Mouse (Mus musculus) myocyte (in vitro differentiated cells): ENCODE data around the gene Nup93. TPM values are rescaled to one million over a fixed set of nuclear protein-coding genes. Genes with fewer than 3 reads are reported as not detected.
A peak's percentile ranks its signal among the peaks of the same experiment; 100 is the strongest.

Experiments used
- H3K27me3 ChIP-seq: one replicate; pipeline ENCODE4 v1.6.1; 2011; ENCODE audit not compliant: control insufficient read depth, insufficient read depth, insufficient read length
- H3K36me3 ChIP-seq: one replicate; pipeline ENCODE4 v1.6.1; 2011; ENCODE audit not compliant: control insufficient read depth, insufficient read depth
- H3K4me2 ChIP-seq: one replicate; pipeline ENCODE4 v1.6.1; 2011; ENCODE audit warnings: low read depth, control low read depth
- H3K4me3 ChIP-seq: one replicate; pipeline ENCODE4 v1.5.1; 2011; ENCODE audit warnings: mild to moderate bottlenecking, control low read depth, moderate library complexity
- H3K79me2 ChIP-seq: one replicate; pipeline ENCODE4 v1.6.1; 2011; ENCODE audit not compliant: control insufficient read depth, insufficient read depth
- H3ac ChIP-seq: one replicate; pipeline ENCODE4 v1.6.1; 2011; ENCODE audit not compliant: control insufficient read depth, insufficient read length
- CEBPB ChIP-seq: IDR thresholded peaks from 2 replicates; pipeline ENCODE4 v1.6.1; 2011; ENCODE audit warnings: mild to moderate bottlenecking, moderate library complexity; ENCODE audit not compliant: poor library complexity, insufficient read depth, severe bottlenecking
- E2F4 ChIP-seq: IDR thresholded peaks from one replicate; pipeline ENCODE4 v1.6.1; 2011; ENCODE audit warnings: mild to moderate bottlenecking, control low read depth, moderate library complexity; ENCODE audit not compliant: insufficient read depth
- MAX ChIP-seq: IDR thresholded peaks from one replicate; pipeline ENCODE4 v1.6.1; 2011; ENCODE audit warnings: low read depth, mild to moderate bottlenecking, control low read depth
- MYOD1 ChIP-seq, 3 experiments: IDR thresholded peaks; one replicate each; pipeline ENCODE4 v1.6.1; 2011; ENCODE audit warnings: control low read depth in 2 of 3, low read depth in 2 of 3, mild to moderate bottlenecking in 2 of 3, moderate library complexity in 1 of 3; ENCODE audit not compliant: insufficient read length in 2 of 3, control insufficient read depth in 1 of 3
- MYOG ChIP-seq, 3 experiments: IDR thresholded peaks; one replicate each; pipeline ENCODE4 v1.6.1; 2011; ENCODE audit warnings: control low read depth in 2 of 3, low read depth in 2 of 3, mild to moderate bottlenecking in 2 of 3; ENCODE audit not compliant: insufficient read length in 2 of 3, control insufficient read depth in 1 of 3, insufficient read depth in 1 of 3
- POLR2A ChIP-seq: IDR thresholded peaks from one replicate; pipeline ENCODE4 v1.6.1; 2011; ENCODE audit warnings: low read depth, mild to moderate bottlenecking, control low read depth, moderate library complexity; ENCODE audit not compliant: insufficient read length
- POLR2AphosphoS2 ChIP-seq: IDR thresholded peaks from one replicate; pipeline ENCODE4 v1.6.1; 2011; ENCODE audit warnings: low read depth, control low read depth; ENCODE audit not compliant: insufficient read length
- REST ChIP-seq: IDR thresholded peaks from one replicate; pipeline ENCODE4 v1.6.1; 2011; ENCODE audit warnings: mild to moderate bottlenecking, control low read depth, moderate library complexity; ENCODE audit not compliant: insufficient read depth, insufficient read length
- SRF ChIP-seq: IDR thresholded peaks from one replicate; pipeline ENCODE4 v1.6.1; 2011; ENCODE audit warnings: low read depth; ENCODE audit not compliant: control insufficient read depth, insufficient read length
- TCF12 ChIP-seq: IDR thresholded peaks from one replicate; pipeline ENCODE4 v1.6.1; 2011; ENCODE audit warnings: mild to moderate bottlenecking, control low read depth; ENCODE audit not compliant: poor library complexity, insufficient read depth, severe bottlenecking
- TCF3 ChIP-seq: IDR thresholded peaks from one replicate; pipeline ENCODE4 v1.6.1; 2011; ENCODE audit warnings: low read depth, control low read depth; ENCODE audit not compliant: insufficient read length
- USF1 ChIP-seq: IDR thresholded peaks from one replicate; pipeline ENCODE4 v1.6.1; 2011; ENCODE audit warnings: low read depth, mild to moderate bottlenecking, control low read depth, moderate library complexity
- polyA plus RNA-seq: library from polyadenylated mRNA; unstranded; fragments of >200 nt; fragmentation: generic; extraction: Trizol; gene quantifications from one replicate; pipeline ENCODE4 v1.2.1, GENCODE M21; 2012; ENCODE audit warnings: missing spikeins

Nup93 gene
- polyA plus RNA-seq, 1 experiment = 38.1 TPM

DNA sequence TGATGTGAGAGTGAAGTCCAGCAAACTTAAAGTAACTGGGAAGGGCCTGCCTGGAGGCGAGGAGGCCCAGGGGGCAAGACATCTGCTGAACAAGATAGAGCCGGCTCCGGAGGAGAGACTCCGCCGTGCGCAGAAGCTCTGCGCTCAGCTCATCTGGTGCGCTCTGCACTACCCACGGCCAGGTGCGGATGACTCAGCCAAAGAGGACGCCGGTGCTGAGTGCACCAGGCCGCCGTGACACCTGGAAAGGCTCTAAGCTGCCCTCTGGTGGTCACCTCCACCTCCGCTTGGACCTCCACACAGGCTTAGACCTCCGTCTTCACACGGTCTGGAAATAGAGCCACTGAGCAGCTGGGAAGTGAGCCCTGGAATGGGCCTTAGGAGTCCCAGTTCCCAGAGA lies 27.8 kb upstream of the Nup93 start:
- Histone ChIP-seq H3K79me2 (no peaks in the 10 kb centered on the region), H3ac (no peak overlapping the region), H3K4me2 (no peak overlapping the region), H3K27me3 (no peaks in the 10 kb centered on the region), H3K4me3 (no peak overlapping the region), H3K36me3 (no peaks in the 10 kb centered on the region)
- TF ChIP-seq POLR2AphosphoS2 (no peak), MYOG (IDR thresholded peaks at IDR 0.05; ENCODE audit: control insufficient read depth in 1 of 3, insufficient read depth in 1 of 3, insufficient read length in 2 of 3, low read depth in 2 of 3) (no peak), USF1 (no peak), MYOD1 (IDR thresholded peaks at IDR 0.05; ENCODE audit: control insufficient read depth in 1 of 3, insufficient read length in 2 of 3, low read depth in 2 of 3) (peak in 1 of 3 experiments; percentile 19)

DNA sequence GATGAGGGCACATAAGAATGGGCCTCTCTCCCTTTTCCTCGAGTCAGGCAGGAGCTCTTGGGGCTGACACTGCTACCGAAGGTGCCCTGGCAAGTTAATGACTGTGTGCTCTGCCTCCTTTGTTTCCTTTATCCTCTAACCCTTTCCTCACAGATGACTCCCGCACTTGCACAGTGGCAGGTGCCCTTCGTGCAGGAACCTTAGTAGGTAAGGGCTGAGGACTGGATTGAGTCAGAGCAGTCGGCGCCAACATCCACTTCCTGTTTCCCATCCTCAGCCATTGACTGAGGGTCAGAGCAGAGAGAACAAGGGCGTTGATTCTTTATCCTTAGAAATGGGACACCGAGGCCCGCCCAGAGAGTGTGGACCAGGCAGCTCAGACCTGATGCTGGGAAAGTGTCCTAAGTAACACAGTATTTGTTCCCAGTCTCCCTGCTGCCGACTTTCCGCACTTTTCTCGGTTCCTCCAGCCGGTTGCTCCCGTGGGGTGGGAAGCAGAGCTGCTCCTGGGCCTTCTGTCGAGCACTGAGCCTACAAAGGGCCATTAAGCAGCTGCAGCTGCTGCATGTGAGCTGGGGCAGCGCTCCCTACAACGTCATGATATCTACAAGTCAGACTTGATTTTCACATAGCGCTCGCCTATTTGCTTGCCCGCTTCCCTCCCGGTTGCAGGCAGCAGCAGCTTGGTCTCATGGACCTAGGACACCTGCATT lies 26.9 kb upstream of the Nup93 start:
- Histone ChIP-seq H3K27me3 (no peaks in the 10 kb centered on the region), H3K4me3 (no peak overlapping the region), H3K79me2 (no peaks in the 10 kb centered on the region), H3K36me3 (no peaks in the 10 kb centered on the region), H3K4me2 (no peak overlapping the region), H3ac (no peak overlapping the region)
- no peak for TF ChIP-seq MYOD1 (IDR thresholded peaks at IDR 0.05; ENCODE audit: control insufficient read depth in 1 of 3, insufficient read length in 2 of 3, low read depth in 2 of 3)
- no peak for TF ChIP-seq MYOG (IDR thresholded peaks at IDR 0.05; ENCODE audit: control insufficient read depth in 1 of 3, insufficient read depth in 1 of 3, insufficient read length in 2 of 3, low read depth in 2 of 3)
- no peak for TF ChIP-seq E2F4
- no peak for TF ChIP-seq TCF12
- TF ChIP-seq POLR2A = no peak
- no peak for TF ChIP-seq SRF
- no peak for TF ChIP-seq CEBPB
- no peak for TF ChIP-seq POLR2AphosphoS2
- no peak for TF ChIP-seq TCF3
- TF ChIP-seq USF1 = no peak
- no peak for TF ChIP-seq REST
- TF ChIP-seq MAX = no peak

DNA sequence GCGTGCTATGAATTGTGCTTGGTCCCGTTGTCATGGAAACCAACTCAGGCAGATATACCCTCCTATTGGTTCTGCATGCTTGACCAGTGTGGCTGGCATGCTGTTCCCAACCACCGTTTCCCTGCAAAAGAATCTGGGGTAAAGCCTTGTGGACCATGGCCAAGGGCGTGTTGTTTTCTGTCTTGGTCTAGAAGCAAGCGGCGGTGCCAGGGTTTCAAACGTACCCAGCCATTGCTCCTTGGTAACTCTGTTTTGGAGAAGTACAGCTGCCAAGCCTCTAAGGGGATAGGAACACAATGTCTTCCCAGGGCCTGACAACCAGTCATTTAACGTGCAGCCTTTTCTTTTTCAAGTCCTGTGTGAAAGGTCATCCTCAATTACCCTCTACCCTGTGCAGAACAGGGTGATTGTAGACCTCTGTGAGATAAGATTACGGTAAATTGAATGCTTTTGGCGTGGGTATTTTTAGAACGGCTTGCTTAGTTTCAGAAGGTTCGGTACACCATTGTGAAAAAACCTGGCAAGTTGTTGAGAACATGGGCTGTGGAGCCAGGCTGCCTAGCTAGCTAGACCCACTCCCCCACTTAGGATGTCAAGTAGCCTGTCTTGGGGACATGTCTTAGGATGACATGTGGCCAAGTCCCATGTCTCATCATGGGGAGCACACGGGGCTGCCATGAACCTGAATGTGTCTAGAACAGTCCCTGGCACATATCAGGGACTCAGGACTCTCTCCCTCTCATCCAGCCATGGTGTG lies 24.9 kb upstream of the Nup93 start:
- H3K79me2 ChIP-seq = no peaks in the 10 kb centered on the region
- no peaks in the 10 kb centered on the region for H3K36me3 ChIP-seq
- no peak overlapping the region for H3ac ChIP-seq
- H3K27me3 ChIP-seq = no peaks in the 10 kb centered on the region
- TF ChIP-seq POLR2A (no peak), MAX (no peak), MYOG (IDR thresholded peaks at IDR 0.05; ENCODE audit: control insufficient read depth in 1 of 3, insufficient read depth in 1 of 3, insufficient read length in 2 of 3, low read depth in 2 of 3) (no peak), USF1 (no peak), TCF12 (no peak), TCF3 (no peak), REST (no peak), POLR2AphosphoS2 (no peak), SRF (no peak), E2F4 (no peak), CEBPB (no peak), MYOD1 (IDR thresholded peaks at IDR 0.05; ENCODE audit: control insufficient read depth in 1 of 3, insufficient read length in 2 of 3, low read depth in 2 of 3) (no peak)
- H3K4me2 ChIP-seq = no peak overlapping the region
- no peak overlapping the region for H3K4me3 ChIP-seq

DNA sequence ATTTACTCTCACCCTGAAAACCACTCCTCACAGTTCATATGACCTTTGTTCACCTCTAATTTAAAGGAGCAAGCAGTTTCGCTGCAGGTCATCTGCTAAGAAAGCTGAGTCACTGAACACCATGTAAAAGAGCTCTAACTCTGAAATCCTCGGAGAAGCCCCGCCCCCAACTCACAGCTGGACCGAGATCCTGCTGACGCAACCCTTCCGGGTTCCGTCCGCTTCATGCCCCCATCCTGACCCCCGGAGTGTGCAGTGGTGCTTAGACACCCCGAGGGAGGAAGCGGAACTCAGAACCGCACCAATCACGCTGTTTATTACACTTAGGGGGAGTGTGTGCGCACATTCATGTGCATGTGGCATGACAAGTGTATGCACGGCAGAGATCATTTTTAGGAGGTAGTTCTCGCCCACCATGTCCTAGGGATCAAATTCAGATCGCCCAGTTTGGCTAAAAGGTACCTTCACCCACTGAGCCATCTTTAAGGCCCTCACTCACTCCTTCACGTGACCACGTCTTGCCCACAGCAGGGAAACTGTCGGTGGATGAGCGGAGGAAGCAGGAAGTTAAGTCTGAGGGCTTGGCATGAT lies 23.2 kb upstream of the Nup93 start:
- Histone ChIP-seq H3K27me3 (no peaks in the 10 kb centered on the region), H3K79me2 (no peaks in the 10 kb centered on the region), H3K4me2 (no peak overlapping the region), H3K4me3 (no peak overlapping the region), H3ac (no peak overlapping the region), H3K36me3 (no peaks in the 10 kb centered on the region)
- TF ChIP-seq CEBPB (no peak), POLR2AphosphoS2 (no peak), MYOG (IDR thresholded peaks at IDR 0.05; ENCODE audit: control insufficient read depth in 1 of 3, insufficient read depth in 1 of 3, insufficient read length in 2 of 3, low read depth in 2 of 3) (no peak), TCF12 (no peak), REST (no peak), SRF (no peak), POLR2A (no peak), USF1 (no peak), E2F4 (no peak)

GRCm38 (mm10) chr8:94192926-94193325 lies 21.4 kb upstream of the Nup93 start:
- Histone ChIP-seq H3K27me3 (no peaks in the 10 kb centered on the region), H3K79me2 (no peaks in the 10 kb centered on the region), H3ac (no peak overlapping the region), H3K36me3 (no peaks in the 10 kb centered on the region), H3K4me3 (no peak overlapping the region), H3K4me2 (no peak overlapping the region)
- TF ChIP-seq MYOD1 (IDR thresholded peaks at IDR 0.05; ENCODE audit: control insufficient read depth in 1 of 3, insufficient read length in 2 of 3, low read depth in 2 of 3) (no peak), POLR2A (no peak), E2F4 (no peak), TCF3 (no peak), CEBPB (no peak), USF1 (no peak), SRF (no peak), REST (no peak)
